Mouse (Mus musculus): ENCODE data around the gene Rreb1. TPM values are rescaled to one million over a fixed set of nuclear protein-coding genes. Genes with fewer than 3 reads are reported as not detected.

Rreb1 gene
- total and polyA plus RNA-seq, 3 experiments = 8.1 to 34.0 TPM; not detected in 1

- peak overlapping the region in 1 of 2 experiments; percentile 9; a peak in 1 of 4 replicates for H3K4me3 ChIP-seq (ENCODE audit: control insufficient read depth in 1 of 2, insufficient read depth in 1 of 2, low read depth in 2 of 2, low read length in 2 of 2)
- TF ChIP-seq UBTF (IDR thresholded peaks at IDR 0.05; ENCODE audit: borderline replicate concordance, insufficient read depth, low read depth, low read length) (no peak), EP300 (IDR thresholded peaks at IDR 0.05; ENCODE audit: low read depth in 1 of 2, low read length in 2 of 2) (no peak), ZC3H11A (IDR thresholded peaks at IDR 0.05; ENCODE audit: low read depth, low read length) (no peak), ELF1 (IDR thresholded peaks at IDR 0.05; ENCODE audit: low read depth, low read length) (no peak)
- DNase-seq (ENCODE audit: low read depth, low spot score) = no peak
- H3K4me1 ChIP-seq (ENCODE audit: control insufficient read depth in 1 of 2, insufficient read depth in 2 of 2, low read length in 2 of 2) = peaks cover 7 to 9% of the 10 kb centered on the region in 2 experiments
- peak overlapping the region; percentile 24; the same call in 1 of the 2 replicates for H3K9ac ChIP-seq (ENCODE audit: control insufficient read depth, low read depth, low read length, poor library complexity, severe bottlenecking)
- peaks cover 0 to 16% of the 10 kb centered on the region in 2 experiments; a peak in 2 of 4 replicates for H3K36me3 ChIP-seq (ENCODE audit: control insufficient read depth in 1 of 2, insufficient read depth in 2 of 2, low read length in 2 of 2)
- H3K27me3 ChIP-seq (ENCODE audit: control insufficient read depth in 1 of 2, insufficient read depth in 2 of 2, low read length in 2 of 2) = no peaks in the 10 kb centered on the region
- no peaks in the 10 kb centered on the region for H3K9me3 ChIP-seq (replicated peaks; ENCODE audit: insufficient read depth, low read length)
- no peaks in the 10 kb centered on the region for H3K79me2 ChIP-seq (ENCODE audit: control insufficient read depth, insufficient read depth, low read length, poor library complexity)
- 0 out of 2 replicates have a peak overlapping the region, but pooled peaks have one; percentile 12 for H3K27ac ChIP-seq (ENCODE audit: control insufficient read depth, low read depth, low read length)
These were observed 24.2 kb downstream of the Rreb1 start for GRCm38 (mm10) chr13:37802246-37803003.

- Histone ChIP-seq H3K27ac (ENCODE audit: control insufficient read depth, low read depth, low read length) (no peak overlapping the region), H3K9me3 (replicated peaks; ENCODE audit: insufficient read depth, low read length) (no peaks in the 10 kb centered on the region), H3K4me3 (ENCODE audit: control insufficient read depth in 1 of 2, insufficient read depth in 1 of 2, low read depth in 2 of 2, low read length in 2 of 2) (no peak overlapping the region), H3K79me2 (ENCODE audit: control insufficient read depth, insufficient read depth, low read length, poor library complexity) (no peaks in the 10 kb centered on the region), H3K9ac (ENCODE audit: control insufficient read depth, low read depth, low read length, poor library complexity, severe bottlenecking) (no peak overlapping the region), H3K27me3 (ENCODE audit: control insufficient read depth in 1 of 2, insufficient read depth in 2 of 2, low read length in 2 of 2) (no peaks in the 10 kb centered on the region), H3K4me1 (ENCODE audit: control insufficient read depth in 1 of 2, insufficient read depth in 2 of 2, low read length in 2 of 2) (peaks cover 7 to 9% of the 10 kb centered on the region in 2 experiments), H3K36me3 (ENCODE audit: control insufficient read depth in 1 of 2, insufficient read depth in 2 of 2, low read length in 2 of 2) (peaks cover 0 to 16% of the 10 kb centered on the region in 2 experiments; a peak in 2 of 4 replicates)
- TF ChIP-seq MAX (IDR thresholded peaks at IDR 0.05; ENCODE audit: low read length) (no peak), MYB (IDR thresholded peaks at IDR 0.05; ENCODE audit: low read depth, low read length) (no peak), USF2 (IDR thresholded peaks at IDR 0.05; ENCODE audit: borderline replicate concordance in 1 of 2, insufficient read depth in 1 of 2, low read depth in 1 of 2, low read length in 2 of 2) (no peak), EP300 (IDR thresholded peaks at IDR 0.05; ENCODE audit: low read depth in 1 of 2, low read length in 2 of 2) (no peak), HCFC1 (IDR thresholded peaks at IDR 0.05; ENCODE audit: low read depth, low read length) (no peak), GATA1 (IDR thresholded peaks at IDR 0.05; ENCODE audit: low read depth, low read length) (peak; percentile 14; the same call in 1 of the 2 replicates), TAL1 (IDR thresholded peaks at IDR 0.05; ENCODE audit: low read length) (peak; percentile 46), RCOR1 (IDR thresholded peaks at IDR 0.05; ENCODE audit: low read depth, low read length) (no peak), TBP (IDR thresholded peaks at IDR 0.05; ENCODE audit: low read depth, low read length) (peak; percentile 95), CTCF (IDR thresholded peaks at IDR 0.05 in 2 of 3, conservative IDR thresholded peaks at IDR 0.05 in 1 of 3; ENCODE audit: control insufficient read depth in 1 of 3, insufficient read depth in 1 of 3, low read depth in 2 of 3, low read length in 3 of 3, poor library complexity in 1 of 3, severe bottlenecking in 1 of 3) (no peak)
- DNase-seq (ENCODE audit: low read depth, low spot score) = peak; percentile 59
These were observed 25.0 kb downstream of the Rreb1 start for GRCm38 (mm10) chr13:37803244-37803643.
